Mouse (Mus musculus): ENCODE data around the gene Ppa1. TPM values are rescaled to one million over a fixed set of nuclear protein-coding genes. Genes with fewer than 3 reads are reported as not detected.
A peak's percentile ranks its signal among the peaks of the same experiment; 100 is the strongest.

Ppa1 gene
- total and polyA plus RNA-seq, 2 experiments from 2014 or later, result 137 to 201 TPM

DNA sequence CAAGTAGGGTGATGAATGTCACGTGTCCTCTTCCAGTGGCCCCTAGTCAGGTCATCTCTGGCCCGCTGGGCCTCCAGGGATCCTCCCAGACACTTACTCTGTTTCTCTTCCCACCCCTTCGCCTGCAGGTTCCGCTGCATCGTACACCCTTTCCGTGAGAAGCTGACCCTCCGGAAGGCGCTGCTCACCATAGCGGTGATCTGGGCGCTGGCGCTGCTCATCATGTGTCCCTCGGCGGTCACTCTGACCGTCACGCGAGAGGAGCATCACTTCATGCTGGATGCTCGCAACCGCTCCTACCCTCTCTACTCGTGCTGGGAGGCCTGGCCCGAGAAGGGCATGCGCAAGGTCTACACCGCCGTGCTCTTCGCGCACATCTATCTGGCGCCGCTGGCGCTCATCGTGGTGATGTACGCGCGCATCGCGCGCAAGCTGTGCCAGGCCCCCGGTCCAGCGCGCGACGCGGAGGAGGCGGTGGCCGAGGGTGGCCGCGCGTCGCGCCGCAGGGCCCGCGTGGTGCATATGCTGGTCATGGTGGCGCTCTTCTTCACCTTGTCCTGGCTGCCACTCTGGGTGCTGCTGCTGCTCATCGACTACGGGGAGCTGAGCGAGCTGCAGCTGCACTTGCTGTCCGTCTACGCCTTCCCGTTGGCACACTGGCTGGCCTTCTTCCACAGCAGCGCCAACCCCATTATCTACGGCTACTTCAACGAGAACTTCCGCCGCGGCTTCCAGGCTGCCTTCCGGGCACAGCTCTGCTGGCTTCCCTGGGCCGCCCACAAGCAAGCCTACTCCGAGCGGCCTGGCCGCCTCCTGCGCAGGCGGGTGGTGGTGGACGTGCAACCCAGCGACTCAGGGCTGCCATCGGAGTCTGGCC is 22.7 kb upstream of the Ppa1 start:
- H3K4me2 ChIP-seq (ENCODE audit: low read depth), result peak overlapping the region; percentile 65
- no peaks in the 10 kb centered on the region; the same call in 1 of the 2 replicates for H3K4me1 ChIP-seq (ENCODE audit: insufficient read depth)
- H3K27me3 ChIP-seq (ENCODE audit: insufficient read depth, low read length), result peaks cover 13% of the 10 kb centered on the region
- no peak overlapping the region for H3K27ac ChIP-seq (ENCODE audit: low read depth, low read length)
- 4% methylated on average over 74 of the region's 74 CpGs for WGBS
- DNase-seq (peak; percentile 72), ATAC-seq (peak; percentile 87)
- H3K36me3 ChIP-seq (ENCODE audit: insufficient read depth), result no peaks in the 10 kb centered on the region
- no peaks in the 10 kb centered on the region for H3K9me3 ChIP-seq (ENCODE audit: low read length)
- no peak for TF ChIP-seq CTCF (IDR thresholded peaks at IDR 0.05; ENCODE audit: low read depth)
- H3K9ac ChIP-seq, result peak overlapping the region; percentile 51
- peak overlapping the region; percentile 44 for H3K4me3 ChIP-seq (ENCODE audit: low read depth, low read length)

DNA sequence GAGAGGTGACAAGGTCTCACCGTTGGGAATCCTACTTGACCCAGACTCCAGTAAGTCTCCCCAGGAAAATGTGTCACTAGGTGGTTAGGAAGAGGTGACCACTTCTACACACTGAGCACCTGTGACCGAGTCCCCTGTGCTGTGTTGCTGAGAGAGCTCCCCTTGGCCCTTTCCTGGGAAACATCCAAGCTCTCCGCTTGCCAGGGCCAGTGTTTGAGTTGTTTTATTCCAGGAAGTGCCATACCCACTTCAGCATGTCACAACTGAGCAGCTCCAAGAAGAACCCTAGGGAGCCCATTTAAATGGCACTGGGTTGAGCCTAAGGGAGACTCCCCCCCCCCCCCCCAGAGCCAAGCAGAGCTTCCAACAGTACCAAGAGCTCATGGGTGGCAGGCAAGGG is 21.8 kb upstream of the Ppa1 start:
- Histone ChIP-seq H3K9me3 (ENCODE audit: low read length) (no peaks in the 10 kb centered on the region), H3K9ac (no peak overlapping the region), H3K36me3 (ENCODE audit: insufficient read depth) (no peaks in the 10 kb centered on the region), H3K27me3 (ENCODE audit: insufficient read depth, low read length) (peaks cover 13% of the 10 kb centered on the region), H3K27ac (ENCODE audit: low read depth, low read length) (no peak overlapping the region), H3K4me3 (ENCODE audit: low read depth, low read length) (no peak overlapping the region), H3K4me1 (ENCODE audit: insufficient read depth) (no peaks in the 10 kb centered on the region; the same call in 1 of the 2 replicates), H3K4me2 (ENCODE audit: low read depth) (no peak overlapping the region)
- ATAC-seq (no peak), DNase-seq (no peak)
- TF ChIP-seq CTCF (IDR thresholded peaks at IDR 0.05; ENCODE audit: low read depth), result no peak
- 72% methylated on average over 3 of the region's 3 CpGs for WGBS

DNA sequence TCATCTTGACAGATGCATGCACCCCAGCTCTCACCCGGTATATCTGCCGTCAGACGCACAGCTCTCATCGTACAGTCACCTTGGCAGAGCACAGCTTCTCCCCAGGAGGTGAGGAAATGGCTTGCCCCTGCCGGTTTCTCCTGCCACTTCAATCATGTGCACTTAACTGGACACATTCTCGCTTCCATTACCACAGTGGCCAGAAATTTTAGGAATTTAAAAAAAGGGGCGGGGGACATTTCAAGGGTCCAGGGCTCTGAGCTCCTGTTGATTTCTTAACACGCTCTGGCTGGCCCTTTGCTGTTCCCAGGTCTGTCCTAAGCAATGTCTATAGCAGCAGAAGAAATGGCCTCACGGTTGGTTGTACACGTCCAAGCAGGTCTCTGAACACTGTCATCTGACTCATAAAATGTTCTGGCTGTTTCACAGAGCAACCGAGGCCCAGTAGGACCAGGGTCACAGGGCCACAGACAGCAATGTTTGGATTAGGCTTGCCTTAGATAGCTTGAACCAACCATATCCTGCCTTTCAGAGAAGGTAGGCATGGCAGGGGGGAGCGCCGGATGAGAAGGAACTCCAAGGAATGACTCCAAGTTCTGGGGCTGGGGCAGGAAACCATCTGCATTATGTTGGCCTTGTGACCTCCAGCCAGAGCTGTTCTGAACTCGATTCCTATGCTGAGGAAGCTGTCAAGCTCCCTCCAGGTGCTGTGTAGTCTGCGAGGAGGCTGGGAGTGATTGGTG is 21.0 kb upstream of the Ppa1 start:
- no peak for DNase-seq
- H3K9me3 ChIP-seq (ENCODE audit: low read length), result no peaks in the 10 kb centered on the region
- peaks cover 13% of the 10 kb centered on the region for H3K27me3 ChIP-seq (ENCODE audit: insufficient read depth, low read length)
- 77% methylated on average over 15 of the region's 15 CpGs for WGBS
- no peak overlapping the region for H3K9ac ChIP-seq
- H3K27ac ChIP-seq (ENCODE audit: low read depth, low read length), result no peak overlapping the region
- no peaks in the 10 kb centered on the region for H3K36me3 ChIP-seq (ENCODE audit: insufficient read depth)
- H3K4me3 ChIP-seq (ENCODE audit: low read depth, low read length), result no peak overlapping the region
- H3K4me2 ChIP-seq (ENCODE audit: low read depth), result no peak overlapping the region
- ATAC-seq, result no peak
- H3K4me1 ChIP-seq (ENCODE audit: insufficient read depth), result no peaks in the 10 kb centered on the region; the same call in 1 of the 2 replicates
- TF ChIP-seq CTCF (IDR thresholded peaks at IDR 0.05; ENCODE audit: low read depth), result no peak

DNA sequence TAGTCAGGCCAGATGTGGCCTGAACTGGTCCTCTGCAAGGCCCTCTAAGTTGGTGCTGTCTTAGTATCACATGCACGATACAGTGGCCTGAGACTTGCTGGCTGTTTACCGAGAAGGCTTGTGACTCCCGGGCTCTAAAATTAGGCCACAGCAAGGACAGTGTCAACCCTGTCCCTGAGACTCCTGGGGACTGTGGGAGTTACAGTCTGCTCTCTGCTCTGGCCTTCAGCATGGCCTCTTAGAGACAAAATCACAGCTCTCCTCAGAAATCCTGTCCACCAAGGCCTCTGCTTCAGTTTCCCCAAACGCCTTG is 20.5 kb upstream of the Ppa1 start:
- H3K27me3 ChIP-seq (ENCODE audit: insufficient read depth, low read length), result peaks cover 13% of the 10 kb centered on the region
- no peak for ATAC-seq
- no peaks in the 10 kb centered on the region for H3K36me3 ChIP-seq (ENCODE audit: insufficient read depth)
- H3K4me1 ChIP-seq (ENCODE audit: insufficient read depth), result no peaks in the 10 kb centered on the region; the same call in 1 of the 2 replicates
- H3K4me3 ChIP-seq (ENCODE audit: low read depth, low read length), result no peak overlapping the region
- no peak overlapping the region for H3K27ac ChIP-seq (ENCODE audit: low read depth, low read length)
- no peak overlapping the region for H3K9ac ChIP-seq
- TF ChIP-seq CTCF (IDR thresholded peaks at IDR 0.05; ENCODE audit: low read depth), result no peak
- 91% methylated on average over 4 of the region's 4 CpGs for WGBS
- no peak for DNase-seq
- no peaks in the 10 kb centered on the region for H3K9me3 ChIP-seq (ENCODE audit: low read length)
- H3K4me2 ChIP-seq (ENCODE audit: low read depth), result no peak overlapping the region

DNA sequence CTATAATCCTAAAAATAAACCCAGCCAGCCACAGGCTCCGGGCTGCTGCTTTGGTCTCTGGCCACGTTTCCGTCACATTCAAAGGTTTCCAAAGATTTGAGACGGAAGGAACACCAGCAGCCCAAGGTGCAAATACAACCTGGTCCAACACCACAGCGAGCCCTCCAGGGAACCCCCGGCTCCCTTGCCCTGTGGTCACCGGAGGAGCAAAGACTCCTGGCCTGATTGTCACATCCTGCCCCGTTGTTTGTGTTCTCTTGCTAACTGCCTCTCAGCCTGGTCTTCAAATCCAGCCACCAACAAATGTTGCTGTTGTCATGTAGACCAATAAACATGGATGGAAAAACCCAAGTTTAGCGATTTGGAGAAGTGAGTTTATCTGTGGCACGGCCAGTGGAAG is 15.9 kb upstream of the Ppa1 start:
- no peaks in the 10 kb centered on the region for H3K36me3 ChIP-seq (ENCODE audit: insufficient read depth)
- H3K4me1 ChIP-seq (ENCODE audit: insufficient read depth), result no peaks in the 10 kb centered on the region
- no peak overlapping the region for H3K27ac ChIP-seq (ENCODE audit: low read depth, low read length)
- 81% methylated on average over 10 of the region's 10 CpGs for WGBS
- H3K9ac ChIP-seq, result no peak overlapping the region
- H3K4me3 ChIP-seq (ENCODE audit: low read depth, low read length), result no peak overlapping the region
- no peak for DNase-seq
- TF ChIP-seq CTCF (IDR thresholded peaks at IDR 0.05; ENCODE audit: low read depth), result no peak
- H3K9me3 ChIP-seq (ENCODE audit: low read length), result no peaks in the 10 kb centered on the region
- no peak overlapping the region for H3K4me2 ChIP-seq (ENCODE audit: low read depth)
- H3K27me3 ChIP-seq (ENCODE audit: insufficient read depth, low read length), result no peaks in the 10 kb centered on the region
- ATAC-seq, result no peak

DNA sequence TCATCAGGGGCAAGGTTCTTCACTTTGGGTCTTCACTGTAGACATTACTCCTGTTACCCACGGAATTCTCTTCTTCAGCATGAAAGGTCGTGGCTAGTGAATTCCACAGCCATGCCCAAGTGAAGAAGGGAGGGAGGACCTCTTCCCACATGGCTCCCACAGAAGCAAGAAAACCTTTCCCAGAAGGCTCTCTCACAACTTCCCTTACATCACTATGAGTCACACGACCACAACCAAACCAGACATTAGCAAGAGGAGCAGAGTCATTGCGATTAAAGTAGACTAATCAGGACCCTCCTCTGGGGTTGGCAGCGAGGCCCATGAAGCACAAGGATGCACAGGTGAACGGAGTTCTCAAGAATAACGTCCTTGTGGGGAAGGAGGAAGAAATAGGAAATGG is 11.3 kb upstream of the Ppa1 start:
- H3K27me3 ChIP-seq (ENCODE audit: insufficient read depth, low read length), result no peaks in the 10 kb centered on the region
- DNase-seq, result no peak
- WGBS, result 79% methylated on average over 7 of the region's 7 CpGs
- no peaks in the 10 kb centered on the region for H3K36me3 ChIP-seq (ENCODE audit: insufficient read depth)
- TF ChIP-seq CTCF (IDR thresholded peaks at IDR 0.05; ENCODE audit: low read depth), result no peak
- no peak for ATAC-seq
- H3K27ac ChIP-seq (ENCODE audit: low read depth, low read length), result no peak overlapping the region
- H3K4me2 ChIP-seq (ENCODE audit: low read depth), result no peak overlapping the region
- H3K4me1 ChIP-seq (ENCODE audit: insufficient read depth), result no peaks in the 10 kb centered on the region
- no peak overlapping the region for H3K9ac ChIP-seq
- no peak overlapping the region for H3K4me3 ChIP-seq (ENCODE audit: low read depth, low read length)
- no peaks in the 10 kb centered on the region for H3K9me3 ChIP-seq (ENCODE audit: low read length)

DNA sequence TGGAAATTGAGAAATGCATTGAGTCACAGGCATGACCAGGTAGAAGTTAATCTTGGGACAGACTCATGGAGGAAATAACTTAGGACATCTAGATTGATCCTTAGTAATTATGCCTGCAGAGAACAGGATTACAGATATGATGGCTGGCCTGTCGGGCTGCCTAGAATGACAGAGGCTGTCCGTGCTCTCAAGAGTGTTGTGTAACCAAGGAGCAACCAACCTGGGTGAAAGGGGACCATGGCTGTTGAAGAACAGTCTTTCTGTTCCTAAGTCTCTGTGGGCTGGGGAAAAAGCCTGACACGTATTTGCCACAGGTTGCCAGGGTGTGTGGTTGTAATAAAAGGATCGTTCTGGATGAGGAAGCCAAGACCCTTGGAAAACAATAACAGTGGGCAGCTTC is 8.0 kb upstream of the Ppa1 start:
- ATAC-seq, result no peak
- 81% methylated on average over 4 of the region's 4 CpGs for WGBS
- Histone ChIP-seq H3K27me3 (ENCODE audit: insufficient read depth, low read length) (no peaks in the 10 kb centered on the region), H3K4me3 (ENCODE audit: low read depth, low read length) (no peak overlapping the region), H3K4me2 (ENCODE audit: low read depth) (no peak overlapping the region), H3K9me3 (ENCODE audit: low read length) (no peaks in the 10 kb centered on the region), H3K27ac (ENCODE audit: low read depth, low read length) (no peak overlapping the region), H3K9ac (no peak overlapping the region), H3K36me3 (ENCODE audit: insufficient read depth) (no peaks in the 10 kb centered on the region), H3K4me1 (ENCODE audit: insufficient read depth) (no peaks in the 10 kb centered on the region)
- no peak for DNase-seq
- no peak for TF ChIP-seq CTCF (IDR thresholded peaks at IDR 0.05; ENCODE audit: low read depth)

All from forebrain, postnatal 0 days (tissue).